Mouse (Mus musculus) kidney, embryonic 16.5 days (tissue): ENCODE data around the gene Fam71e1. TPM values are rescaled to one million over a fixed set of nuclear protein-coding genes. Genes with fewer than 3 reads are reported as not detected.
A peak's percentile ranks its signal among the peaks of the same experiment; 100 is the strongest.

Experiments
- ATAC-seq: fragments of 200-750 bp; cut with Nextera tagmentation; 2 replicates; pipeline ENCODE4 v1.8.0; 2017; ENCODE audit warnings: moderate TSS enrichment; ENCODE audit not compliant: low FRiP score, low TSS enrichment
- H3K27ac ChIP-seq: fragments of 300-500 bp; sonication (generic); 2 replicates; pipeline ENCODE4 v1.5.1; 2014; ENCODE audit warnings: low read length
- H3K27me3 ChIP-seq: fragments of 300-500 bp; sonication (generic); 2 replicates; pipeline ENCODE4 v1.6.1; 2014; ENCODE audit warnings: low read length, control low read depth, mixed read lengths; ENCODE audit not compliant: insufficient read depth
- H3K36me3 ChIP-seq: fragments of 300-500 bp; sonication (generic); 2 replicates; pipeline ENCODE4 v1.6.1; 2014; ENCODE audit warnings: low read length, control low read depth, mixed read lengths; ENCODE audit not compliant: insufficient read depth
- H3K4me1 ChIP-seq: fragments of 300-500 bp; sonication (generic); 2 replicates; pipeline ENCODE4 v1.6.1; 2014; ENCODE audit warnings: low read length, control low read depth, mixed read lengths; ENCODE audit not compliant: insufficient read depth
- H3K4me2 ChIP-seq: fragments of 300-500 bp; sonication (generic); replicated peaks from 2 replicates; pipeline ENCODE4 v1.6.1; 2014; ENCODE audit warnings: low read depth, low read length
- H3K4me3 ChIP-seq: fragments of 300-500 bp; sonication (generic); 2 replicates; pipeline ENCODE4 v1.5.1; 2014; ENCODE audit warnings: mild to moderate bottlenecking, low read length
- H3K9ac ChIP-seq: fragments of 300-500 bp; sonication (generic); replicated peaks from 2 replicates; pipeline ENCODE4 v1.6.1; 2014; ENCODE audit warnings: low read length
- H3K9me3 ChIP-seq: fragments of 300-500 bp; sonication (generic); 2 replicates; pipeline ENCODE4 v1.6.1; 2016; ENCODE audit warnings: low read length, control low read depth
- WGBS: fragments of 180-500 bp; shearing (Covaris S2); extraction: QIAGEN DNeasy Blood & Tissue Kit; methylation state at CpG from one replicate; pipeline ENCODE4 v1.1.7; 2014; 5-methylcytosine and 5-hydroxymethylcytosine counted together
- polyA plus RNA-seq: library from polyadenylated mRNA; unstranded; fragments of >200 nt; fragmentation: Nextera tagmentation; extraction: Ambion mirVana; gene quantifications from 2 replicates; pipeline ENCODE4 v1.2.1, GENCODE M21; 2015

The Fam71e1 gene
- polyA plus RNA-seq, 1 experiment from 2014 or later = 15.4 TPM

DNA sequence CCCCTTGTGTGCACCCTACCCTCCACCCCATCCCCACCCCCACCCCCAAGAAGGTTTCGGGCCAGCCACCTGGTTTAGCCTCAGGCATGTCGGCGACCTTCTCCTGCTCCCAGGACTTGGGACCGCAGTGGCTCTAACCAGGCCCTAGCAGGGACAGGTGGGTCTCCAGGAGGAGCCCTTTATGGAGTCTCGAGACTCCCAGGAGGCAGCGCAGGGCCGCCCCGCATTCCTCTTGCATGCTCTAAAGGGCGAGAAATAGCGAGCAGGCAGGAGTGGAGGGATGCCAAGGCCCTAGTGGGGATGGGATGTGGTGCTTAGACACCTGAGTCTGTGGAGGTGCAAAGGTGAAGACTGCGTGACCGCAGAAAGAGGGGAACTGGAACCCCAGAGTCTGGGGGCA lies 28.1 kb downstream of the Fam71e1 start, which contains the start of gene Mybpc2:
Gene Mybpc2, minus strand, starts transcription at position 155 of the 400 bp plus-strand sequence.
- no peaks in the 10 kb centered on the region for H3K36me3 ChIP-seq
- no peak for ATAC-seq
- no peak within 1 kb of the TSS for H3K27ac ChIP-seq
- H3K9me3 ChIP-seq = no peaks in the 10 kb centered on the region
- H3K9ac ChIP-seq = peak within 1 kb of the TSS; percentile 33
- peaks cover 23% of the 10 kb centered on the region; the same call in 1 of the 2 replicates for H3K27me3 ChIP-seq
- H3K4me2 ChIP-seq = peak within 1 kb of the TSS; percentile 38
- peaks cover 16% of the 10 kb centered on the region; the same call in 1 of the 2 replicates for H3K4me1 ChIP-seq
- WGBS = 30% methylated on average over 12 of the region's 12 CpGs
- peak within 1 kb of the TSS; percentile 10; the same call in 1 of the 2 replicates for H3K4me3 ChIP-seq

DNA sequence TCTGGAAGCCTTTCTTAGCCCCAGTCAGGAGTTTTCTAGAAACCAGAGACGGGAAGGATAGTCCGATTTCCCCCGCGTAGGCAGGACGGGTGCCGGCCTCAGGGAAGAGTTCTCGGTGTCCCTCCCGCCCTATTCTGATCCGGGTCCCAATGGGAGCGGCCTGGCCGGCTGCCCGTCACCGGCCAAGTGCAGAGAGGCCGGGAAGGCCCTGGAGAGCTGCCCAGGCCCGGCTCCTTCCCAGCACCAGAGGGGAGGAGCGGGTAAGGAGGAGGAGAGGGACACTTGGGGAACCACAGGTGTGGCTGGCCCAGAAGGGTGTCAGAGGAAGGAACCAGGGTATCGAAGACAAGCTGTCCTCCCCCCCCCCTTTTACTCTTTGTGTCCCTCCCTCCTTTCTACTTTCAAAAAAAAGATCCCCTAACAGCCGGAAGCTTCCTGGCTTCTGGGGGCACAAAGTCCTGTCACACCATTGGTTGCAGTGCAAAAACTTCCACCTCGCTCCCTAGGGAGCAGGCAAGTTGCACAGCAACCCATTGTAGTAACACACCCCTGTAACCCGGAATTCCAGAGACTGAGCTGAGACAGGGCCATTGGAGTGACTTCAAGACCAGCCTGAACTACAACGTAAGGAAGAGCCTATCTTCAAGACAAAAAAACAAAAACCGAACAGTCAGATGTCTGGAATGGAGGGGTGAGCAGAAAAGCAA lies 28.9 kb downstream of the Fam71e1 start:
- peaks cover 23% of the 10 kb centered on the region; the same call in 1 of the 2 replicates for H3K27me3 ChIP-seq

DNA sequence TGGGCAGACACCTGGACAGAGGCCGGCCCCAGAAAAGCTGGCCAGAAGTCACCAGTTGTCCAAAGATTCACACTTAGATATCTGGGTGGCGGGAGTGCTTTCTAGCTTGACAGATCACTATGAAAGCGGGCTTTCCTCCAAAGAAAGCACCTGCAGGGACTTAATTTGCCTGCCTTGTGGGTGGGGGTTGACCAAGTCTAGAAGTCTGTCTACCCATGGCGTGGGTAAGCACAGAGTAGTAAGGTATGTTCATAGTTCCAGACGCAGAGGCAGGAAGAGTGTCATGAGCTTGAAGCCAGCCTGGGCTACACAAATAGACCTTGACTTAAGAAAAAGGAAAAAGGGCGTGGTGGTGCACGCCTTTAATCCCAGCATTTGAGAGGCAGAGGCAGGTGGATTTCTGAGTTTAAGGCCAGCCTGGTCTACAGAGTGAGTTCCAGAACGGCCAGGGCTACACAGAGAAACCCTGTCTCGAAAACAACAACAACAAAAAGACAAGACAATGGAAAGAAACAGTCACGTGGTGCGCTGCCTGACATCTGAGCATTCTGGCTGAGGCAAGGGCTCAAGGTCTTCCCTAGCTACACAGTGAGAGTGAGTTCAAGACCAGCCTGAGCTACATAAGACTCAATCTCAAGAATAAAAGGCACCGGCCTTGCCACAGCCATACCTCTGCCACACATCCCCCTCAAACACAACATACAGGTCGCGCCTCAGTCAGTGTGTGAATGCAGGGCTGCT lies 30.2 kb downstream of the Fam71e1 start:
- Histone ChIP-seq H3K27me3 (peaks cover 23% of the 10 kb centered on the region; the same call in 1 of the 2 replicates), H3K36me3 (no peaks in the 10 kb centered on the region), H3K4me3 (no peak overlapping the region), H3K9me3 (no peaks in the 10 kb centered on the region), H3K27ac (no peak overlapping the region), H3K4me2 (no peak overlapping the region), H3K9ac (no peak overlapping the region), H3K4me1 (peaks cover 16% of the 10 kb centered on the region; the same call in 1 of the 2 replicates)
- ATAC-seq = no peak
- 85% methylated on average over 14 of the region's 14 CpGs for WGBS

More for the DNA sequence above, 28.9 kb downstream of the Fam71e1 start:
- Histone ChIP-seq H3K4me1 (peaks cover 16% of the 10 kb centered on the region; the same call in 1 of the 2 replicates), H3K27ac (no peak overlapping the region), H3K9me3 (no peaks in the 10 kb centered on the region), H3K4me3 (peak overlapping the region; percentile 10; the same call in 1 of the 2 replicates), H3K36me3 (no peaks in the 10 kb centered on the region), H3K9ac (peak overlapping the region; percentile 33), H3K4me2 (peak overlapping the region; percentile 38)
- ATAC-seq = peak; percentile 32; the same call in 1 of the 2 replicates
- 15% methylated on average over 22 of the region's 22 CpGs for WGBS

DNA sequence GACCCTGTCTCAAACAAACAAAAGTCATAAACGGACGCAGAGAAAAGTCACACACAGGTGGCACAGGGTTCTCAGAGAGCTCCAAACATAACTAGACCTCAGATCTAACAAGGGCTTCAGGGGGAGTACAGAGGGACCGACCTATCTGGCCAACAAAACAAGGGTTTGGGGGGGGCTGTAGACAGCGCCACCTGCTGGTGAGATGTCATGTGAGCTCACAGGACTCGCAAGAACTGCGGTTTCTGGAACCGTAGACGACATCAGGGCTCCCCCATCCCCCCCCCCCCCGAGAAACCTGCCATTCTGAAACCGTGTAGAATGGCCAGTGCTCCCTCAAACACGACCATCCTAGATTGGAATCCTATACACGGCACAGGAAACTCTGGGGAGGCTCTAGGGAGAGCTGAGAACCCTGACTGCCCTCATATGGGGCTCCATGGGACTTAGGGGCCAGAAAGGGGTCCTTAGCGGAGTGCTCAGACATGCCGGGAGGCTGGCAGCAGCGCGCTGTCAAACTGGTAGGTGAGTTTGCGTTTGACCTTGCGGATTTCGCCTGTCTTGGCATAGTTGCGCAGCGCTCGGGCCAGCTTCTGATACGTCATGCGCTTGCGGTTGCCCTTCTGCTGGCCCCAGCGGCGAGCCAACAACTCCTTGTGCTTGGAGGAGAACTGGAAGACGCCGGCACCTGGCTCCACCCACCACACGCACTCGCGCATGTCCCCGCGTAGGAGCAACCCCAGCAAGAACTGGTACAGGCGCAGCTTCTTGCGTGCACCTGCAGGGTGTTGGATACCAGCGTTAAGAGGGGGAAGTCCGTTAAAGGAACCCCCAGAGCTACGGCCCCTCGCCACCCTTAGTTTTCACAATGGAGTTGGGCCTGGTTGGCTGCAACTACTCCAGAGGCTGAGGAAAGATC lies 31.4 kb downstream of the Fam71e1 start:
- H3K9me3 ChIP-seq = no peaks in the 10 kb centered on the region
- H3K27me3 ChIP-seq = peaks cover 18% of the 10 kb centered on the region; the same call in 1 of the 2 replicates
- 0 out of 2 replicates have a peak overlapping the region, but pooled peaks have one; percentile 21 for H3K27ac ChIP-seq
- peak overlapping the region; percentile 74 for H3K4me2 ChIP-seq
- peak overlapping the region; percentile 42 for H3K4me3 ChIP-seq
- peak; percentile 44; the same call in 1 of the 2 replicates for ATAC-seq
- H3K9ac ChIP-seq = peak overlapping the region; percentile 66
- 5% methylated on average over 40 of the region's 40 CpGs for WGBS
- no peaks in the 10 kb centered on the region for H3K36me3 ChIP-seq
- H3K4me1 ChIP-seq = peaks cover 16% of the 10 kb centered on the region; the same call in 1 of the 2 replicates

DNA sequence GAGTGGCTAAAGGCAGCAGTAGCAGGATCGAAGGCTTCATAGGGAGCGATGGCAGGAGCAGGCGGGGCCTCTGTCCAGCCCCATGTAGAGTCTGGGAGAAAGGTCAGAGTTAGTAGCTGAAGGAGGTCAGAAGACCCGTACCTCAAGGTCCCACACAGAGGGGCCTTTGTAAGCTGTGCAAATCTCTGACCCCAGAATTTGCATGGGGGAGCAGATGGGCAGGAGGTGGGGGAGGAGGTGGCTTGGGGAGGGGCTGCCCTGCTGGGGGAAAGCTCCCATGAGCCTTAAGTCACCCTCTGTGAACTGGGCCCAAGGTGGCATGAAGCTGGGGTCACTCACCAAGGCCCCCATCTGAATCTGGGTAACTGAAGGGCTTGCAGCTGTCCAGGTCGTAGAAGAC lies 33.1 kb downstream of the Fam71e1 start:
- Histone ChIP-seq H3K27ac (no peak overlapping the region), H3K36me3 (peaks cover 9% of the 10 kb centered on the region), H3K4me2 (no peak overlapping the region), H3K27me3 (peaks cover 3% of the 10 kb centered on the region; the same call in 1 of the 2 replicates), H3K4me1 (peaks cover 16% of the 10 kb centered on the region; the same call in 1 of the 2 replicates), H3K9me3 (no peaks in the 10 kb centered on the region), H3K9ac (no peak overlapping the region), H3K4me3 (no peak overlapping the region)
- ATAC-seq = no peak
- WGBS = 75% methylated on average over 5 of the region's 5 CpGs

DNA sequence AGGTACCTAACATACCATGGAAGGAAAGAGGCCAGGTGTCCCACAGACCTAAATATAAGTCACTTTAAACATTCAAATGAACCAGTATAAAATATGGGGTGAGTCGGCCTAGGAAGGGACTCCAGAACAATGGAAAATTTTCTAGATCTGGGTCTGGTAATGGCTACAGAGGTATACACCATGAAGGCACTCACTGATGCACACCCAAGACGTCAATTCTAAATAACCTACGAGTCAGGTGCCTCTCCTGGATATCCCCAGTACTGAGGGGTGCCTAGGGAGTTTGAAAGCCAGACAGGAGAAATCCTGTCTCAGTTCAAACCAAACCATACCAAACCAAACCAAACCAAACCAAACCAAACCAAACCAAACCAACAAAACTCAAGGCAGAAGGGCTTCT lies 34.1 kb downstream of the Fam71e1 start:
- H3K27ac ChIP-seq = no peak overlapping the region
- WGBS = 80% methylated on average over 3 of the region's 3 CpGs
- no peak overlapping the region for H3K4me3 ChIP-seq
- H3K4me2 ChIP-seq = no peak overlapping the region
- no peak overlapping the region for H3K9ac ChIP-seq
- H3K9me3 ChIP-seq = no peaks in the 10 kb centered on the region
- H3K36me3 ChIP-seq = peaks cover 18% of the 10 kb centered on the region
- no peak for ATAC-seq
- no peaks in the 10 kb centered on the region for H3K27me3 ChIP-seq
- 0 out of 2 replicates have a peak, but pooled peaks cover 6% of the 10 kb centered on the region for H3K4me1 ChIP-seq

DNA sequence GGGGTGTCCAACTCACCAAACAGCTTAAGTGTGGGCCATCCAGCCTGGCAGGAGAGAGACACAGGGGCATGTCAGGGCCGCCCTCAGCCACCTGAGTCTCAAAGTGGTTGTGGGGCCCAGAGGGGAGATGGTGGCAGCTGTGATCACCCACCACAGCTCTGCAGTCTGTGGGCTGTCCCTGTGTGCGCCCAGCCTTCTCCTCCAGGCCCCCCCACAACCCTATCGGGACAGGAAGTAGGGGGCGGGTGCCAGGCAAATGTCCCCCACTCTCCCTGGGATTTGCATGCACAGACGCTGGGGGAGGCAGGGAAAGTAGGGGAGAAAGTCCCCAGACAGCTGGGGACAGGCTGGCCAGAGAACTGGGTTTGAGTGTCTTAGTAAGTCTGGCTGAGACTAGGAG lies 34.8 kb downstream of the Fam71e1 start:
- Histone ChIP-seq H3K36me3 (peaks cover 25% of the 10 kb centered on the region), H3K9ac (no peak overlapping the region), H3K4me2 (no peak overlapping the region), H3K27ac (no peak overlapping the region), H3K4me3 (no peak overlapping the region), H3K27me3 (no peaks in the 10 kb centered on the region), H3K9me3 (no peaks in the 10 kb centered on the region), H3K4me1 (0 out of 2 replicates have a peak, but pooled peaks cover 4% of the 10 kb centered on the region)
- 46% methylated on average over 5 of the region's 5 CpGs for WGBS
- ATAC-seq = no peak

DNA sequence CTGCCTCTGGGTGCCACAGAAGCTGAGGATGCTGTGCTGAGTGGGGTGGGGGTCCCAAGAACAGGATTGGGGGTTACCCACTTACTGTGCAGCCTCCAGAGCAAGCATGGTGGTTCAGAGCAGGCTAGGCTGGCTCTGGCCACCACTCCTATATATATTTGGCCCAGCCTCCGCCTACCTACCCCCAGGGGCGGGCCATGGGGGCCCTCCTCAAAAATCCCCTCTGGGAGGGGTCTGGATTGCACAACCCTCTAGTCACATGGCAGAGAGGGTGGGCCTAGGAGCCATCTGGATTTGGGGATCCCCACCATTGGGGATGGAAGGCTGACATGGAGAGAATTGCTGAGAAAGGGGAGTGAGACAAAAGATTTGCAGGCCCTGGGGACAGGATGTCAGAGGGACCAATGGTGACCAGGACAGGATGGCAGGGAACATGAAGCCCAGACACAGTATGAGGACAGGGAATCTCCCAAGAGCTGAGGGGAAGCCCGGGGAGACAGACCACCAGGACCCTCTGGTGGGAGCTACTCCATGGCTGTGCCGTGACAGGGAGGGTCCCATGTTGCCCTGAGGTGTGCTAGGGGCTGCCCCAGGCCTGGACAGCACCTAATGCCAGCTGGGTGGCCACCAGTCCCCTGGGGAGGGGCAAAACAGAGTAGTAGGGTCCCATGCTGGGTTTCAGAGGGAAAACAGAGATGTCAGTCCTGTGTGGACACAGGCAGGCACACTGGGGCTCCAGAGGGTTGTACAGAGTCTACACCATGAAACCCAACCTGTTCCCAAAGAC lies 35.8 kb downstream of the Fam71e1 start, which contains the start of gene Spib:
Gene Spib, minus strand, starts transcription at position 126 of the 787 bp plus-strand sequence.
- H3K27ac ChIP-seq = no peak within 1 kb of the TSS
- 85% methylated on average over 4 of the region's 4 CpGs for WGBS
- no peak within 1 kb of the TSS for H3K4me2 ChIP-seq
- H3K9ac ChIP-seq = no peak within 1 kb of the TSS
- ATAC-seq = no peak
- H3K4me1 ChIP-seq = 0 out of 2 replicates have a peak, but pooled peaks cover 4% of the 10 kb centered on the region
- no peaks in the 10 kb centered on the region for H3K9me3 ChIP-seq
- peaks cover 34% of the 10 kb centered on the region for H3K36me3 ChIP-seq
- no peaks in the 10 kb centered on the region for H3K27me3 ChIP-seq
- no peak within 1 kb of the TSS for H3K4me3 ChIP-seq
